Mouse (Mus musculus) ES-E14 (cell line): ENCODE measurements at regions not wholly inside any gene's neighbourhood (a gene's known extent, or its start where the extent isn't known, plus 50 kb on each side); places are given as distances from the start of the nearest gene placed in this dataset.

ENCODE experiments used
- CHD2 ChIP-seq: IDR thresholded peaks from 2 replicates; pipeline ENCODE4 v1.6.1; 2014; ENCODE audit warnings: mild to moderate bottlenecking, low read depth, low read length, inconsistent platforms
- HCFC1 ChIP-seq: IDR thresholded peaks from 2 replicates; pipeline ENCODE4 v1.6.1; 2012; ENCODE audit warnings: low read length, inconsistent platforms, borderline replicate concordance; ENCODE audit not compliant: insufficient read depth
- MAFK ChIP-seq: IDR thresholded peaks from 2 replicates; pipeline ENCODE4 v1.6.1; 2014; ENCODE audit warnings: mild to moderate bottlenecking, low read depth, low read length, inconsistent platforms; ENCODE audit not compliant: insufficient read depth
- ZNF384 ChIP-seq: IDR thresholded peaks from 2 replicates; pipeline ENCODE4 v1.6.1; 2012; ENCODE audit warnings: low read depth, low read length, inconsistent platforms

DNA sequence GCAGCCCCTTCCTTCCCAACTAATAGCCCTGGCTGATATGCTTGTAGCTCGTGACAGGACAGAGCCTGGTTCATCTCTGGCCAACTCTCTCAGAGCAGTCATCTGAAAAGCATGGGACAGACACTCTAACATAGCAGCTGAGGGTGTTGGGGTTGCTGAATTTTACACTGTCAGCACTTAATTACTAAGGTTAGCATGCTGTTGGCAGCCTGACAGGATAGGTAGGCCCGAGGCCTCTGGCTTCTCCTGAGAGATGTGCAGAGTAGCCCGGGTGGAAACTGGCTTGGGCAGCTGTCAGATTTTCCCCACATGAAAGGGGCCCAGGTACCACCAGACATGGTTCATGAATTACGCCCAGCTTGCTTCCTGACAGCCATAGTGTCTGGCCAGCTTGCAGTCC is 106.6 kb downstream of the Gadd45g start:
- TF ChIP-seq HCFC1 (no peak), MAFK (no peak), CHD2 (no peak), ZNF384 (no peak)
